Comparison of ENCODE assay signal across 11 mouse cellular contexts in genomic region chr11:24149462-24150220, GRCm38 (mm10).
A peak's percentile ranks its signal among the peaks of the same experiment; 100 is the strongest.
DNase-seq lines count a peak whose midpoint lies in the region; ATAC-seq lines count a peak whose summit lies in the region.
"Had no signal": no experiment of that assay in that cellular context is flagged by ENCODE, and none has a peak within 500 bp of the region (broad histone marks: within the 10 kb centered on the region; RNA-seq: fewer than 3 reads in every experiment).

No protein-coding gene starts in this region.

- no peak for ATAC-seq in liver, embryonic 16.5 days (ENCODE audit: low read depth)
- no peak for ATAC-seq in hindbrain, embryonic 13.5 days (ENCODE audit: low FRiP score)
- no peak for ATAC-seq in CD4-positive, CD25-positive, alpha-beta regulatory T cell, adult 4 months
- ATAC-seq: forebrain, embryonic 15.5 days had no signal

- peaks cover 29% of the 10 kb centered on the region for H3K4me1 ChIP-seq in liver, embryonic 16.5 days (ENCODE audit: control insufficient read depth, low read depth, low read length)
- H3K4me1 ChIP-seq in hindbrain, embryonic 13.5 days (replicated peaks) = peaks cover 70% of the 10 kb centered on the region

- 67% methylated on average over 9 of the region's 9 CpGs for WGBS in liver, embryonic 16.5 days (ENCODE audit: insufficient replicate concordance)
- 64% methylated on average over 9 of the region's 9 CpGs for WGBS in hindbrain, embryonic 13.5 days

- H3K36me3 ChIP-seq in liver, embryonic 16.5 days (ENCODE audit: control insufficient read depth, insufficient read depth) = peaks cover 2% of the 10 kb centered on the region; the same call in 1 of the 2 replicates
- peaks cover 3% of the 10 kb centered on the region for H3K36me3 ChIP-seq in hindbrain, embryonic 13.5 days

- no peaks in the 10 kb centered on the region for H3K9me3 ChIP-seq in liver, embryonic 16.5 days (replicated peaks; ENCODE audit: control insufficient read depth, low read length)
- no peaks in the 10 kb centered on the region for H3K9me3 ChIP-seq in hindbrain, embryonic 13.5 days
- H3K9me3 ChIP-seq: forebrain, embryonic 15.5 days had no signal

- peak; percentile 45 to 80 for DNase-seq in adrenal gland, adult (ENCODE audit: inconsistent age in 2 of 2, low spot score in 1 of 2)
- no peak for DNase-seq in adrenal gland, postnatal 4 days (ENCODE audit: low spot score in 2 of 2)
- DNase-seq in left cerebral cortex, adult 11 months (ENCODE audit: low spot score) = peak; percentile 36
- DNase-seq in left cerebral cortex, postnatal 10 days (ENCODE audit: extremely low spot score in 1 of 2, low spot score in 2 of 2) = no peak
- peak; percentile 58 for DNase-seq in adrenal gland, postnatal 14 days
- DNase-seq: cerebellum, adult 9-11 months; heart, postnatal 10 days had no signal

- H3K4me3 ChIP-seq in liver, embryonic 16.5 days (ENCODE audit: low read depth, low read length) = no peak overlapping the region
- no peak overlapping the region for H3K4me3 ChIP-seq in hindbrain, embryonic 13.5 days
- H3K4me3 ChIP-seq: forebrain, embryonic 15.5 days had no signal

- intact Hi-C loops in left cerebral cortex, postnatal 10 days (cut with DNase I) = no loop called here

- 0 out of 2 replicates have a peak overlapping the region, but pooled peaks have one; percentile 14 for H3K27ac ChIP-seq in liver, embryonic 16.5 days (ENCODE audit: low read length)
- H3K27ac ChIP-seq in hindbrain, embryonic 13.5 days = no peak overlapping the region
- H3K27ac ChIP-seq: forebrain, embryonic 15.5 days had no signal

- no peak overlapping the region for H3K4me2 ChIP-seq in liver, embryonic 16.5 days (ENCODE audit: low read depth, low read length)
- no peak overlapping the region for H3K4me2 ChIP-seq in hindbrain, embryonic 13.5 days
- H3K4me2 ChIP-seq: forebrain, embryonic 15.5 days had no signal

- H3K27me3 ChIP-seq in liver, embryonic 16.5 days (ENCODE audit: control insufficient read depth, insufficient read depth, low read depth, low read length) = no peaks in the 10 kb centered on the region
- no peaks in the 10 kb centered on the region for H3K27me3 ChIP-seq in hindbrain, embryonic 13.5 days
- H3K27me3 ChIP-seq: forebrain, embryonic 15.5 days had no signal

- no peak overlapping the region for H3K9ac ChIP-seq in liver, embryonic 16.5 days (ENCODE audit: low read depth, low read length)
- no peak overlapping the region for H3K9ac ChIP-seq in hindbrain, embryonic 13.5 days
- H3K9ac ChIP-seq: forebrain, embryonic 15.5 days had no signal

Comparison
In these comparisons a context has a peak if more than half of its experiments do, and no peak if none do; other contexts are left out.
1. DNase-seq: peak in adrenal gland, adult (2 of 2), left cerebral cortex, adult 11 months (single experiment) and adrenal gland, postnatal 14 days (single experiment); none in adrenal gland, postnatal 4 days (0 of 2) and left cerebral cortex, postnatal 10 days (0 of 2).